Mouse (Mus musculus) testis, postnatal 10 days (tissue): ENCODE measurements around the gene Pla2g3.
A peak's percentile ranks its signal among the peaks of the same experiment; 100 is the strongest.

Experiments
- DNase-seq: peaks from one replicate; pipeline ENCODE4 v3.0.0; 2021; ENCODE audit warnings: low spot score

Gene Pla2g3

DNA sequence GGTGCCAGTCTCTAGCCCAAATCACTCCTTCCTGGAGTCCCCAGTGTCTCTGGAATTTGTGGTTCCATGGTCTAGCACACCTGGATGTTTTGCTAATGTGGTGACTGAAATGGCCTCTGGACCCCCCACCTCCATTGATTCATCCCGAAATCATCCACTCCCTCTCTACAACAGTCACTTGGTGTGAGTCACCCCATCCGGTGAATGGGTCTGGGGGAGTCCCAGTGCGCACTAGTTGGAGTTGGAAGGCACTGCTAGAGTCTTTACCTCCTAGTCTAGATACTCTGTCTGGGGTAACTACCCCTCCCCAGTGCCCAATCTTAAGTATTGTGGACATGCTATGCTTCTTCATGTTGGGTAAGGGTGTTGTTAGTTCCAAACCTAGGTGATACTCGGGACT lies 50.3 kb downstream of the Pla2g3 start:
- no peak for DNase-seq

- peak; percentile 90 for DNase-seq
Measured at GRCm38 (mm10) chr11:3539111-3539825, 51.2 kb downstream of the Pla2g3 start.

GRCm38 (mm10) chr11:3539826-3540196 lies 51.7 kb downstream of the Pla2g3 start:
- no peak for DNase-seq

DNA sequence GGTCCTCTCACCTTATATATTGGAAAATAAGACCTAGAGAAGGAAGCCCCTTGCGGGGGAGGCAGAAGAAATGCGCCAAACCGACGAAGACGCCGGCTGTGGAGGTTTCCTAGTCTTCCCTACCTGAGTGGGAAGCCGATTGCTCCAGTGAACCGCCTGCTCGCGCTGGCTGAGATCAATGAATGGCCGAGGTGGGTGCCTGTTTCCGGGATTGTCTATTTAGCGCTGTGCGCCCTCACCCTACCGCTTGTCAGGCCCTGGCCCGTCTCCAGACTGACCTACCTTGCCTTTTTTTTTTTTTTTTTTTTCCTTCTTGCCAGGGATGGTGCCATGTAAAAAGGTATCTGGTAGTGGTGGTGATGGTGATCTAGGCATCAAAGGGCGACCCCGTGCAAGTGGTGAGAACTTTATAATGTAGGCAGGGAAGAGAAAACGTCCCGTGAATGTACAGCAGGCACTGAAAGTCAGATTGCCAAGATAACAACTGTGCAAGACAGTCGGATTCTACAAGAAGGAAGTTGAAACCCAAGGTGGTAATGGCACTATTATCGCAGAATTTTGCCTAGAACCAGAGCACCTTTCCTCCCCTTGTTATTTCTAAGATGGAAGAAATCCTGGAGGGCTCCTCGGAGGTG lies 52.5 kb downstream of the Pla2g3 start, which contains the start of gene Smtn:
Gene Smtn (minus strand): TSS at position 162 of the 635 bp plus-strand sequence.
- no peak for DNase-seq

GRCm38 (mm10) chr11:3541932-3542331 lies 53.8 kb downstream of the Pla2g3 start:
- DNase-seq, result no peak

DNA sequence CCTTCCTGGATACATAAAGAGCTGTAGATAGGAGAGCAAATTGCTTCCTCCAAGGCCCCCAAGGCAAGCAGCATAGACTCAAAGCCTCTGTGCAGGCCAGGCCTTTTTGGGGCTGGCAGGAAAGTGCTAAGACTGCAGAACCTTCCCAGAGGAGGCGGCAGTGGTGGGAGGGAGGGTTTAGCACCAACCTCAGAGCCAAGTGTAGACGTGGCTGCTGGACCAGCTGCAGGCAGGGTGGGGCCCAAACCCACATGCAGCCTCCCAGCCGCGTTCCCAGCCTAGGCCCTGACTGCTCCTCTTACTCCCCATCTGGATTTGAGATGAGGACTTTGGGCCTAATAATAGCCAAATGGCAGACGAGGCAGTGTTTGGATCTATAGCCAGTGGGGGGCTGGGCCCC lies 54.9 kb downstream of the Pla2g3 start:
- no peak for DNase-seq

DNA sequence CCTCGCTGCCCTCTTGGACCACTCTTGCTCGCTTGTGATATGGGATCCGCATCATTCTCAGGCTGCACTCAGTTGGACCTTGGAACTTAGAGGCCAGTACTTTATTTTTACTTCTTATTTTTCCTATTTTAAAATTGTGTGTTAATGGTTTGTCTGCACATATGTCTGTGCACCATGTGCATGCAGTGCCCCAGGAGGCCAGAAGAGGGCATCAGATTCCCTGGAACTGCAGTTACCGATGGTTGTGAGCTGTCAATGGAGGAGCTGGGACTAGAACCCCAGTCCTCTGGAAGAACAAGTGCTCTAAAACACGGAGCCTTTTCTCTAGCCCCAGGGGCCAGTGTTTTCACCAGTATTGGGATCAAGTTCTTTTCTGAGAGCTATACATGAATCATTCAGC lies 56.3 kb downstream of the Pla2g3 start:
- no peak for DNase-seq

DNA sequence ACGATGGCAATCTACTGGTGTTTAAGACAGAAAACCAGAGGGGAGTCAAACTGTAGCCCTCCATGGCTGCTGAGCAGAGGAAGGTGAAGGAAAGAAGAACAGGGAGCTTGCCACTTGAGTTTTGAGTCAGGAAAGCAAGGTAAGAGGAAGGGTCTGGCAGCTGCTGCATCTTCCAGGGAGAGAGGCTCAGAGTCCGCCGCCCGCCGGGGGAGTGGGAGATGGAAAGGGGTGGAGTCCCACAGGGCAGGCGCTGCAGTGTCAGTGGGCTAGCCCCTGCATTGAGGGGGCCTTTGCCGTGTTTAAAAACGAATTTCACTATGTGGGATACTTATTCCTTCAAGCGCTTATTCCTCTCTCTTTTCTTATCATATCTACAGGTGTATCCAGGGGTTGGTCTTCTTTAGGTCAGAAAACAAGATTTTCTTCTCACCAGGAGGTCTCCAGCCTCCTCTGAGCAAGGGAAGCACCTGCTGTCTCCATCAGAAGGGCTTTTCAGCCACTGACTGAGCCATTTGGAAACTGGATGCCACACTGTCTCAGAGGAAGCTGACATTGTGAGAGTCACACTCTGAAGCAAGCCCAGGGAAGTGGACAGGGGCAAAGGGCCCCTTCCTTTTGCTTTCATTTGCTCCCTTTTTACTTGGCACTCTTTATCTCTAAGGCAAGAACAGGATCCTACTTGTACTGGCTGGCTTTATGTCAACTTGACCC lies 57.6 kb downstream of the Pla2g3 start:
- no peak for DNase-seq

GRCm38 (mm10) chr11:3546242-3546562 lies 58.1 kb downstream of the Pla2g3 start:
- DNase-seq, result no peak

GRCm38 (mm10) chr11:3547047-3547446 lies 59.0 kb downstream of the Pla2g3 start:
- no peak for DNase-seq

GRCm38 (mm10) chr11:3547969-3548368 lies 59.9 kb downstream of the Pla2g3 start:
- DNase-seq, result no peak

DNA sequence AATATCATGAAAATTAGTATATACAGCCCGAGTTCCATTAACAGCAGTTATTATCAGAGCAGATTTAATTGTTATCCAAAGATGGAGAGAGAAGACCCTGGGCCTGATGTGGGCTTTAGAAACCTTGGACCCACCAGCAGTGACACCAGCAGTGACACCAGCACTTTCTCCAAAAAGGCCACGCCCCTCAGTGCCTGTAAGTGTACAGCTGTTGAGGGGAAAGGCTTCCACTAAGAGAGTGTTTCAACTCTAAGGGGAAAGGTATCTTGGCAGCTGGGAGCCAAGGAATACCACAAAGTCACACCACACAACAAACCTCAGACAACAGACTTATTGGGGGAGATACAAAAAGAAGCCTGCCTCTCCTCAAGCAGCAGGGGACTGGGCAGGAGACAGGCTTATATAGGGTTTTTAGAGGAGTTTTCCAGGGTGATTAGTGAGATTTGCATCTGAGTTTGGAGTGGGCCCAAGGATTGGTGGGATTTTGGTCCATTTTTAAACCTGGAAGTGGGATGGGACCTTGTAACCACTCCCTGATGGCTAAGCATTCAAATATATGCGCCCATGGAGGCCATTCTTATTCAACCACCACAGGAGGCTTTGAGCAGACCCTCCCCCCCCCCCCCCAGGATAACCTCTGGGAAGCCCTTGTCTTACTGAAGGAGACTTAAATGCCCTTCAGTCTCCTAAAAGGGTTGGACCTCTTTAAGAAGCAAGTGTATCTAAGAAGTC lies 60.6 kb downstream of the Pla2g3 start:
- DNase-seq, result no peak
